In the genomic region with DNA sequence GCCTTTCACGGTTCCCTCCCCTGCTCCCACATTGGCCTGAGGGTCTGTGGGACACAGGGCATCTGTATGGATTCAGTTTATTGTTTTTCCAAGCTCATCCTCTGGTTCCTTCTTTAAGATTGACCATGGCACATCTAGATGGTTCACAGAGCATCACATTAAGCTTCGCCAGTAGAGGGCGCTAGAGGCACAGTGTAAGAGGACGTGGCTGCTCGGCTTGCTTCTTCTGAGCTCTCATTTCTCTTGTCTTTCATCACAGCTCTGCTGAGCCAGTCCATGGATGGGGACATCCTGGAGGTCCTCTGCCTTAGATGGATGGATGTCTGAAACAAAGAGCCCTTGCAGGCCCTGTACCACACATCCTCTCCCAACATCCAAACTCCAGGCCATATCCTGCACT, we compare ENCODE assay signal across 9 mouse cellular contexts. TPM values are rescaled to one million over a fixed set of nuclear protein-coding genes. Genes with fewer than 3 reads are reported as not detected.
DNase-seq lines count a peak whose midpoint lies in the region; ATAC-seq and TF ChIP-seq lines count a peak whose summit lies in the region.
"Had no signal": no experiment of that assay in that cellular context is flagged by ENCODE, and none has a peak within 500 bp of the region (broad histone marks: within the 10 kb centered on the region; RNA-seq: fewer than 3 reads in every experiment).

No protein-coding gene starts in this region.

- H3K36me3 ChIP-seq in forebrain, embryonic 15.5 days, result no peaks in the 10 kb centered on the region
- H3K36me3 ChIP-seq in lung, embryonic 15.5 days, result no peaks in the 10 kb centered on the region

- ATAC-seq in forebrain, embryonic 15.5 days (replicated peaks), result peak; percentile 78
- ATAC-seq in lung, embryonic 15.5 days (ENCODE audit: borderline replicate concordance, extremely low read depth, low FRiP score, low TSS enrichment), result peak; percentile 23; the same call in 1 of the 2 replicates

- H3K27ac ChIP-seq in forebrain, embryonic 15.5 days (replicated peaks), result no peak overlapping the region; the same call in 1 of the 2 replicates
- peak overlapping the region; percentile 51; the same call in 1 of the 2 replicates for H3K27ac ChIP-seq in layer of hippocampus, adult 2 months
- no peak overlapping the region for H3K27ac ChIP-seq in lung, embryonic 15.5 days

- no peaks in the 10 kb centered on the region for H3K9me3 ChIP-seq in forebrain, embryonic 15.5 days
- H3K9me3 ChIP-seq in lung, embryonic 15.5 days, result no peaks in the 10 kb centered on the region
- H3K9me3 ChIP-seq: megakaryocyte, embryonic 14.5 days had no signal

- TF ChIP-seq CTCF in layer of hippocampus, adult 2 months (conservative IDR thresholded peaks at IDR 0.05), result peak; percentile 94

- DNase-seq in ES-CJ7 (ENCODE audit: low read depth, low spot score), result peak; percentile 89
- peak; percentile 82 for DNase-seq in cerebellum, adult 11 months
- peak; percentile 91 for DNase-seq in heart, postnatal 4 days
- peak; percentile 87 to 89 for DNase-seq in layer of hippocampus, adult 2 months (ENCODE audit: low spot score in 2 of 2)
- peak; percentile 84 for DNase-seq in ovary, postnatal 14 days (ENCODE audit: low spot score)
- DNase-seq in thymus, postnatal 10 days (ENCODE audit: low spot score in 2 of 2), result peak; percentile 64 to 90

- H3K9ac ChIP-seq in forebrain, embryonic 15.5 days (replicated peaks), result 0 out of 2 replicates have a peak overlapping the region, but pooled peaks have one; percentile 4
- no peak overlapping the region for H3K9ac ChIP-seq in lung, embryonic 15.5 days

- no peaks in the 10 kb centered on the region for H3K27me3 ChIP-seq in forebrain, embryonic 15.5 days
- no peaks in the 10 kb centered on the region for H3K27me3 ChIP-seq in lung, embryonic 15.5 days

- H3K4me1 ChIP-seq in forebrain, embryonic 15.5 days, result 0 out of 2 replicates have a peak, but pooled peaks cover 3% of the 10 kb centered on the region
- no peaks in the 10 kb centered on the region for H3K4me1 ChIP-seq in lung, embryonic 15.5 days

- no peak overlapping the region for H3K4me2 ChIP-seq in forebrain, embryonic 15.5 days (replicated peaks)
- H3K4me2 ChIP-seq in lung, embryonic 15.5 days, result no peak overlapping the region

- H3K4me3 ChIP-seq in forebrain, embryonic 15.5 days, result no peak overlapping the region
- H3K4me3 ChIP-seq in layer of hippocampus, adult 2 months, result no peak overlapping the region
- no peak overlapping the region for H3K4me3 ChIP-seq in lung, embryonic 15.5 days
- H3K4me3 ChIP-seq: megakaryocyte, embryonic 14.5 days had no signal

- 4% methylated on average over 5 of the region's 5 CpGs for WGBS in forebrain, embryonic 15.5 days
- WGBS in lung, embryonic 15.5 days, result 4% methylated on average over 5 of the region's 5 CpGs

RNA-seq across cellular contexts. Expression of a gene that starts 33.8 kb away (rescaled TPM):
- polyA plus RNA-seq in forebrain, embryonic 15.5 days (2015; fragmentation: Nextera tagmentation; extraction: Ambion mirVana), result 43.1 and 47.9 TPM in 2 replicates
- total RNA-seq in heart, postnatal 4 days (2021), result 10 to 100 TPM; 67.6 to 71.1 TPM
- total RNA-seq in layer of hippocampus, adult 2 months (2021), result 10 to 100 TPM; 20.1 to 26.6 TPM
- polyA plus RNA-seq in lung, embryonic 15.5 days (2015; fragmentation: Nextera tagmentation; extraction: Ambion mirVana), result 62.3 and 70.1 TPM in 2 replicates

RNA-seq across cellular contexts. Expression of a gene that starts 37.6 kb away (rescaled TPM):
- 3.8 and 5.8 TPM in 2 replicates for polyA plus RNA-seq in forebrain, embryonic 15.5 days (2015; fragmentation: Nextera tagmentation; extraction: Ambion mirVana)
- total RNA-seq in heart, postnatal 4 days (2021), result 1 to 10 TPM; 3.4 to 4.0 TPM
- 1 to 10 TPM; 1.9 to 3.1 TPM for total RNA-seq in layer of hippocampus, adult 2 months (2021)
- 12.1 and 12.8 TPM in 2 replicates for polyA plus RNA-seq in lung, embryonic 15.5 days (2015; fragmentation: Nextera tagmentation; extraction: Ambion mirVana)

RNA-seq across cellular contexts. Expression of a gene that starts 57.0 kb away (rescaled TPM):
- polyA plus RNA-seq in forebrain, embryonic 15.5 days (2015; fragmentation: Nextera tagmentation; extraction: Ambion mirVana), result 0.10 and 0.19 TPM in 2 replicates
- not detected for total RNA-seq in heart, postnatal 4 days (2021)
- not detected for total RNA-seq in layer of hippocampus, adult 2 months (2021)
- polyA plus RNA-seq in lung, embryonic 15.5 days (2015; fragmentation: Nextera tagmentation; extraction: Ambion mirVana), result 0.16 and 0.29 TPM in 2 replicates

RNA-seq across cellular contexts. Expression of a gene that starts 59.4 kb away (rescaled TPM):
- polyA plus RNA-seq in forebrain, embryonic 15.5 days (2015; fragmentation: Nextera tagmentation; extraction: Ambion mirVana), result 18.7 and 18.9 TPM in 2 replicates
- 10 to 100 TPM; 31.8 to 38.0 TPM for total RNA-seq in heart, postnatal 4 days (2021)
- 10 to 100 TPM; 21.8 to 22.5 TPM for total RNA-seq in layer of hippocampus, adult 2 months (2021)
- 12.1 and 12.2 TPM in 2 replicates for polyA plus RNA-seq in lung, embryonic 15.5 days (2015; fragmentation: Nextera tagmentation; extraction: Ambion mirVana)
